Mouse (Mus musculus): ENCODE data around the gene Atp5j.

Gene Atp5j

GRCm38 (mm10) chr16:84835441-84835822, at the start of gene Atp5j:
Gene Atp5j, minus strand, starts transcription at chr16:84835625.
- peak; percentile 85 for DNase-seq (ENCODE audit: low spot score)

DNA sequence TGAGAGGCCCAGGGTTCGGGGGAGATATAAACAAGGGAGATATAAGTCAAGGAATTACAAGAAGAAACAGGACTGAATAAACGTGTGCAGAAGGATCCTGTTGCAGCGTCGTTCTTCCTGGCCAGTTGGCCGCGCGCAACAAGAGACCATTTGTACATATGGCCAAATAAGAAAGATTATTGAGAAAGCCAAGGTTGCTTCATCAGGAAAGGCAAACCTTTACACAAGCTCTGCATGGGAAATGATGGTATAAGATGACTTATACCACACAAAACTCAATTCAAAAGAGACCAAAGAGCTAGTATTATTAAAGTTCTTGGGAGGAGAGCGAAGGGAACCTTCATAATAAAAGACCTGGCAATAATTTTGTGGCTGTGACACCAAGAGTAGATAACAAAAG, 49.1 kb upstream of the Atp5j start:
- no peak for DNase-seq (ENCODE audit: low spot score)

- DNase-seq (ENCODE audit: low spot score) = no peak
Observed at GRCm38 (mm10) chr16:84881754-84882321, 46.4 kb upstream of the Atp5j start.

DNA sequence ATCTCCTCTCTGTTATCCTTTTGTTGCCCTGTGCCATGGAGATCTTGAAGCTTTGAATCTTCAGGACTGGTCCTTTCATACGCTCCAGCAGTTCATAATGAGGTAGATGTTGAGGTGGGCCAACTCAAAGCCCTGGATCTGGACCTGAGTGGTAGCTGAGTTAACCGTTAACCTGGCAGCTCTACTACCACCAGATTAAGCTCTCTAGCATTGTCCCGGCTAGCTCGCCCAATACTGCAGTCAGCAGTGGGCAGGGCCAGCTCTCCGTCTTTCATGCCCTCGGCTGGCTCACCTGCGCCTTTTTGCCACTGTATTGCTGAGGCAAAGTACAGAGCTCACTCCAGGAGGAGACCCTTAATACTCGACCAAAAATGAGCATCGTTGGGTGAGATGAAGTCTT, 45.7 kb upstream of the Atp5j start:
- DNase-seq (ENCODE audit: low spot score) = no peak

- DNase-seq (ENCODE audit: low spot score) = peak; percentile 55
Observed at GRCm38 (mm10) chr16:84879146-84879545, 43.7 kb upstream of the Atp5j start.

DNA sequence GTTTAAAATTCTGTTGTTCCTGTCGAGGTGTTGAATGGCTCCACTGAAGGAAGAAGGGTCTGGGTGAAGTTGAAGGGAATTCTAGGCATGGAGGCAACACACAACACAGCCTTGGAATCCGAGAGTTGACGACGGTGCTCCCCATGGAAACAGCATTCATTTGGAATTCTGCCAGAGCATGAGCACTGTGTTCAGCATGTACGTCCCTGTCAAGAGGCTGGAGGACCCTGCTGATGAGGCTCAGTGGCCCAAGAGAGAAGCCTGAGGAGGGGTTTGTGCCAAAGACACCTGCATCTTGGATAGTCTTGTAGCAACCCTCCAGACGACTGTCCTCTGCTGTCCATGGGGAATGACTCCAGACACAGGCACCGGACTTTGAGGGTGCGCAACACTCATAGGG, 40.7 kb upstream of the Atp5j start:
- no peak for DNase-seq (ENCODE audit: low spot score)

DNA sequence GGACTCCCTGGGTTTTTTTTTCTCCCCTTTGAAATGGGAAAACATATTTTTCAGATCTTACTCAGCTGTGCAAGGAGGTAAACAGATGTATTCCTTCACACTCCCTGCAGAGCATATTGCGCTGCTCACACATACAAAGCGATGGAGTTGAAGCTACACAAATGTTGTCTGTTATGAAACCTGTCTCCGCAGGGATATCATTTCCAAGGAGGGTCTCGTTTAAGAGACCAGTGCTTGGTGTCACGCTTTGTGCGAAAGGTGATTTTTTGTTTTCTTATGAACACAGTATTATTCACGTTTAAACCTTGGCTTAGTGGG, 40.3 kb upstream of the Atp5j start:
- DNase-seq (ENCODE audit: low spot score) = no peak

DNA sequence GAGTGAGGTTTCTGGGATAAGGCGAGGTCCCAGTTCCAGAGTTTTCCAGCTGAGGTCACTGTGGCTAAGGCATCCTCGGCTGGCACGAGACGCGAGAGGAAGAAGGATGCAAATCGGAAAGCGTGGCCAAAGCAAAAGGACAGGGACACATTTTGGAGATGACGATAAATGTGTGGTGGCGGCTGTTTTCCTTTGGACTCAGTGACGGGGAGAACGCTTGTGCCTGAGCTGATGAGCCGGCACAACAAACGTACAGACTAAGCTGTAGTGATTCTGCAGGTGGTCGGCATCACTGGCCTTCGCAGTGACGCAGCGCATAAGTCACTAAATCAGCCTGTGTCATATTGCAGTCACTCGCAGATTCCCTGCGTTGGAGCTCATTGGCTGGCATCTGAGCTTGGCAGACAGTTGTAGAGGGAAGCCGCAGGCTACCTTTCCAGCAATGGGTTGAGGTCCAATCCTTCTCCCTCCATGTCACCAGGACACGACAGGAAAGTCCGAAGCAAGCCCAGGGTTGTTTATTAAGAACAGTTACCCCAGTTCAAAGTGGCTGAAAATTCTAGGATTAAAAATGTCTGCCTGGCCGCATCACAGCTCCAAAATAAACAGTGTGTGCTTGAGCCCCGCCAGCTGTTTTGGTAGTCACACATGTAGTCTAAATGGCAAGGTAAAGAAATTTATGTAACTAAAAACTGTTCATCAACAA, 39.7 kb upstream of the Atp5j start:
- no peak for DNase-seq (ENCODE audit: low spot score)

DNA sequence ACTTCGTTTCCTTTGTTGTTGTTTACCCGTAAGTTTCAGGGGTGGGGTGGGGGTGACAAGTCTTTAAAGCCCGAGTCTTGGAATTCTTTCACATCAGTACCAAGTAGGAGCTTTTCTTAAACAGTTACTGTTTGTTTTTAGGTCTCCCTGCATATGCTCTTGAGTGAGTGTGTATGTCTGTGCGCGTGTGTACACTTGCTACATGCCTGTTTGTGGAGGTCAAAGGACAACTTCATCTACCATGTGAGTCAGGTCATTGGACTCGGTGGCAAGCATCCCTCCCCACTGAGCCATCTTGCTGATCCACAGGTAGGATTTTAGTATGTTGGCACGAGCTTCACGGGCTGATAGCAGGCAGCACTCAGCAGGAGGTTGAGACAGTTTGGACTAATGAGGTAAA, 38.4 kb upstream of the Atp5j start:
- DNase-seq (ENCODE audit: low spot score) = no peak

GRCm38 (mm10) chr16:84864656-84865055, 29.2 kb upstream of the Atp5j start:
- no peak for DNase-seq (ENCODE audit: low spot score)

DNA sequence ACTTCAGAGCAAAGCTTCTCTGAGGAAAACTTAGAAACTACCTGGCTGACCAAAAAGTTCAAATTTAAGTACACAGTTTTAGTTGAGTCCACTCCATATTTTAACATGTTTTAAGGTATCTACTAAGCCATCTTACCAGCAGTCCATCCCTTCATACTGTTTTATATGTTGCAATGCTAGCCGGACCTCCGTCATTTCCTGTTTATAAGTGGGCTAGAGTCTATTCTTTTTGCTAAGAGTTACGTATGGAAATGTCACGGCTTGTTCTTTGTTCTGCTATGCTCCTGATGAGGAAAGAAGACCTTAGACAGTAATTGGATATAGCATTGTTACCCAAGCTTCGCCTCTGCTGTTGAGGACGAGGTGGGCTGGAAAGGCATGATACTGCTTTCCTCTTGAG, 18.1 kb upstream of the Atp5j start:
- DNase-seq (ENCODE audit: low spot score) = no peak

DNA sequence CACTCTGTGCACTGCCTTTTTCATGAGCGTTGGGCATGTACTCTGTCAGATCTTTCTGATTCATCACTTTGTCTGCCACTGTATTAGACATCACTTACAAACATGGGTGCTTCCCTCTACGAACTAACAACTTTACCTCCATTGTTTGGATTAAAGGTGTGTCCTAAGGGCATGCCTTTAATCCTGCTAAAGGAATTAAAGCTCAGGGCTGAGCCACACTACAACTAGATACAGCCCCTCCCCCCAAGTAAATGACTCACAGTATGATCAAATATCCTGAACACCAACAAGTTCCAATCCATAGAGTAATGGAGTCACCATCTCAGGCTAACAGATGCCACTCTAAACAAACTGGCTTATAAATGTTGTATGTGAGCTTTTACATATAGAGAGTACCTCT, 3.2 kb upstream of the Atp5j start:
- no peak for DNase-seq (ENCODE audit: low spot score)

GRCm38 (mm10) chr16:84835823-84836743, 658 bp upstream of the Atp5j start:
- peak; percentile 55 for DNase-seq (ENCODE audit: low spot score)

GRCm38 (mm10) chr16:84834745-84835440, 532 bp downstream of the Atp5j start, which contains the start of gene Gabpa:
Gene Gabpa, plus strand, starts transcription at chr16:84834925.
- peak; percentile 94 for DNase-seq (ENCODE audit: low spot score)

DNA sequence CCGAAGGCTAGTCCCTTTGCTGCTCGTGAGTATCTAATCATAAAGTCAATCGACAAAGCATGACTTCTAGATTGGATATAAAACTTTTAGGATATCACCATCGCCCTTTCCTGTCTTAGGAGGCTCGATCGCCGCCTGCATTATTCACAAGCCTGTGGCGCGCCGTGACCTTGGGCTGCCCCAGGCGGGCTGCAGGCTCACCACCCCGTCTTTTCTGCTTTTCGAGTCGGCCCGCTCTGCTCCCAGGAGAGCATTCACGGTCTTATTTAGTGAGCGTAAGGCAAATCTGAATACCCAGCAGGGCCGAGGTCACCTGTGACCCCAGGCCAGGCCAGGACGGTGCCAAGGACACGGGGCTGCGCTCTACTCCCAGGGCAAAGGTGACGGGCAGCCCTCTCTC, 1.1 kb downstream of the Atp5j start:
- no peak for DNase-seq (ENCODE audit: low spot score)

GRCm38 (mm10) chr16:84832736-84833135, 2.7 kb downstream of the Atp5j start:
- no peak for DNase-seq (ENCODE audit: low spot score)

DNA sequence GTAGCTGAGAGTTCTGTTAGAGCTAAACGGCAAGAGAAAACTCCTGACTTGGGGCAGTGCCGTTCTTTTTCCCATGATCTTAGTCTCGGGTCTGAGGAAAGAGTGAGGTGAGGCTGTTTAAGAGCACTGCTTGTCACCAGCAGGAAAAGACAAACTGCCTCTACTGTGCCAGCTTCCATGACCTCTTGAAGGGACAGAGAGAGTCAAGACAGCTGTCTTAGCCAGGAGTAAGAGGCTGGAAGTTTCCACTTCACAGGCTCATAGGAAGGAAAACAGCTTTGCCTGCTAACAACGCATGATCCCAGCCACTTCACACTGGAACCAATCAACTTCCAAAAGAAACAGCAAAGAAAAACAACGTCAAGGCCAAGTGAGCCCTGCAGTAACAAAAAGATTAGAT, 3.7 kb downstream of the Atp5j start:
- no peak for DNase-seq (ENCODE audit: low spot score)

DNA sequence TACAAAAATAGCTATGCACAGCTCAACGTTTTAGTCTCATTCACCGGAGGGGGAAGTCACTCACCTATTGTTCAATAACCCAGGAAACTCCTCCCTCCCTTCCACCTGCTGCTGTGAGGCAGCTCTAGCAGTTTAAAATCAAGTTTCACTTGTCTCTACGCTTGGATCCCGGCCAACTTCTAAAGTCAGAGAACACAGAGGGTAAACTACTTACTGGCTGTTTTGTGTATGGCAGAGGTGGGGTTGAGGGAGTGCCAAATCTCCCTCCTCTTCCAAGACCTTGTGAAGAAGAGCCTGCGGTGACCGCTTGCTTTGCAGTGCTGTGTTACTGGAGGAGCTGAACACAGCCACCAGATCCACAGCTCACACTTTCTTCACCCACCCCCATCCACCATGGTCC, 10.4 kb downstream of the Atp5j start:
- DNase-seq (ENCODE audit: low spot score) = peak; percentile 14

GRCm38 (mm10) chr16:84817423-84817822, 18.0 kb downstream of the Atp5j start:
- DNase-seq (ENCODE audit: low spot score) = no peak

DNA sequence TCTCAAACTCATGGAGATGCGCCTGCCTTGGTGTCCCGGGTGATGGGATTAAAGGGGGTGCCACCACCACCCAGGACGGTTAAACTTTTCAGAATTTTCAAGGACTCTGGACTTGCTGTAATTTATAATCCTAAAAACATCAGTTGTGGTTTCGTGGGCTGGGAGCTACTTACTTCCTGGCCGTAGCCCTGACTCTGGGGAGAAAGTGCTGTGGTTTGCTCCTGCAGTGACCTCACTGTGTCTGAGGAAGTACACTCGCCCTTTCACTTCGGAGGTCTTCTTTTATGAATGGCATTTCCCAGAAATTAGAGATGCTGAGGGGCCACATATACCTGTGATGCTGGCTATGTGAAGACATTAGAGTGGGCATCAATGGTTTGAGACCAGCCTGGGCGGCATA, 20.9 kb downstream of the Atp5j start:
- DNase-seq (ENCODE audit: low spot score) = no peak

DNA sequence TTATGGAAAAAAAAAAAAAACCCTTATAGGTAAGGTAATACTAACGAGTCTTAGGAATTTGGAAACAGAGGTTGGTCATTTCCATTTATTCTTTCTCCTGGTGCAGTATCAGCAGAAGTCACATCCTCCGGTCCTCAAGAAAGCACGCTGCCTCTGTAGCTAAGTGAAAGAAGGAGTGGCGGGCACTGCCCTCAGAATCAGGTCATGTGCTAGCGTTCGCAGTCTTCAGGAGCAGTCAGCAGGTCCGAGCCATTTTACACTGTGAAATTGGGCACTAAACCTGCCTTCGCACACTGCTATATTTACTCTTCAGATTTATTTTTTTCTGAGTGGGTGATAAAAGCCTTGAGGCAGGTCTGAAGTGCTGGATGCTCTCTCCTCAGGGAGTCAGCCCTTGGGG, 21.6 kb downstream of the Atp5j start:
- no peak for DNase-seq (ENCODE audit: low spot score)

- DNase-seq (ENCODE audit: low spot score) = no peak
Observed at GRCm38 (mm10) chr16:84810254-84810653, 25.2 kb downstream of the Atp5j start.

DNA sequence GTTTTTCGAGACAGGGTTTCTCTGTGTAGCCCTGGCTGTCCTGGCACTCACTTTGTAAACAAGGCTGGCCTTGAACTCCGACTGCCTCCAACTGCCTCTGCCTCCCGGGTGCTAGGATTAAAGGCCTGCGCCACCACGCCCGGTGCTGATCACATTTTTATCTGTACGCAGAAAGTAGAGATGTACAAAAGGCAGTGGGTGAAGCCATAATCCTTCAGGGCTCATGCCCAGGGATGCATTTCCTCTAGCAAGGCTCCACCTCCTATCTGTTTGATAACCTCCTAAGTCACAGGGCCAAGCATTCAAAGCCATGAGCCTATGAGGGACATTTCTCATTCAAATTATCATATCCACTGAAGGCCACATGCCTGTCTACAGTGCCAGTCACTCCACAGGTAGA, 27.6 kb downstream of the Atp5j start:
- no peak for DNase-seq (ENCODE audit: low spot score)
